Mouse (Mus musculus): ENCODE measurements at regions not wholly inside any gene's neighbourhood (a gene's known extent, or its start where the extent isn't known, plus 50 kb on each side); places are given as distances from the start of the nearest gene placed in this dataset.

- DNase-seq (ENCODE audit: low read depth, low spot score): no peak
Observed at GRCm38 (mm10) chr1:71948686-71949085, 263.4 kb downstream of the Mreg start.

DNA sequence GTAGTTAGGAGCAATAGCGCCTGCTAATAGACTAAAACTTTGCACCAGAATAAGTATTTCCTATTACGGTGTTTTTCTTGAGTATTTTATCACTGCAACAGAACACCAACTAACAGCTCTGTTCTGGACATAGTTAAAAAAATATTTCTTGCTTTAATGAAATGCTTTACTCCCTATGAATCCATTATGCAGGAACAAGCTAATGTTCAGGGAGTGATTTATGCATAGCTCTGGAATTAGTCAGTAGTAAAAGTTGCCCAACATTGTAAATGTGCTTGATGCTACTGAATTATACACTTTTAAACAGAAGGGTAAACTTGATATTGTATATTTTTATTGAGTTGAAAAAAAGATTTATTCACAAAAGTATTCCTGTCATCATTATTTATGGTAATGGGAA lies 264.6 kb downstream of the Mreg start:
- DNase-seq (ENCODE audit: low read depth, low spot score): no peak

DNA sequence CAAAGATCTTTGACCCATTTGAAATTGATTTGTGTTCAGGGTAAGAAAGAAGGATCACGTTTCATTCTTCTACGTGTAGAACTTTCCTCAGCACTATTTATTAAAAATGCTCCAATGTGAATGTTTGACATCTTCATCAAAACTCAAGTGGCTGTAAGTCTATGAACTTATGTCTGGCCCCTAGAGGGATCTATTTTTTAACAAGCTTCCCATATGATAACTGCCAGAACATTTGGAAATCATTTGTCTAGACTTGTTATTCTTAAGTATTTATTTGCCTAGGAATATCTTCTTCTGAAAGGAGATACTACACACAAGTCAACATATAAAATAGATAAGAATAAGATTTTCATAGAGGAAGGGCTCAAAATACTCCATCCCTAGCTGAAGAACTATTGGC lies 265.2 kb downstream of the Mreg start:
- DNase-seq (ENCODE audit: low read depth, low spot score): no peak

GRCm38 (mm10) chr1:71945070-71945469 lies 267.0 kb downstream of the Mreg start:
- DNase-seq (ENCODE audit: low read depth, low spot score): no peak

DNA sequence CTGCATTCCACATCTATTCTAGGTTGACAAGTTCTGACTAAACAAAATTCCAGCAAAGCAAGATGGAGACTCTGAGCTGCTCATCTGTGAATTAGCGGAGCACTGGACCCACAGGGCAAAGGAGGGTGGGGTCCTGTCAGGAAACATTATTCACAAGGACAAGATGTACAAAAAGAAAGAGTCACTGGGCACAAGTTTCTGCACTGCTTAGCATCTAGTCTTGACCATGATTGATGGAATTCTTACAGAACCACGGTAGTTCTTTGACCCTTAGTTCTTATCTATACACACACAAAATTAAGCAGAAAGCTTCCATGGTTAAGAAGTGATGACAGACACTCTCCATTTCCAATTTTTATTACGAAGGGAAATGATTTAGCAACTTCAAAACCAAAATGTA lies 267.6 kb downstream of the Mreg start:
- no peak for DNase-seq (ENCODE audit: low read depth, low spot score)

DNA sequence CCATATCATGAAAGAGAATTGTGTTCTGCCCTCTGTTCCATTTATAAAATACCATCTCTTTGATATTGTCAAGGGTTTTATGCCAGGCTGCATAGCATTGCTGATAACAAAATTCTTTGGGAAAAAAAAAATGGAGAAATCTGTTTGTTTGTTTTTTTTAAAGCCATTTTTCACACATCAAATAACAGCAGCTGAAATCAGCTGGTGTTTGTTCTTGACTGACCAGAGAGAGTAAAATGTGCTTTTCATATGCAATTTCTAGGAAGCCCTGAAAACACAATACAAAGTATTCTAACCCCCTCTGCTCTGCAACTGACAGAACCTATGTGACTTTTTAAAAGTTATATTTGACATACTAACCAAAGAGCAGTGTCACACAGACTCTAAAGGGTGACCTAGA lies 270.0 kb downstream of the Mreg start:
- no peak for DNase-seq (ENCODE audit: low read depth, low spot score)

- no peak for DNase-seq (ENCODE audit: low read depth, low spot score)
Observed at GRCm38 (mm10) chr1:71941688-71942087, 270.4 kb downstream of the Mreg start.

DNA sequence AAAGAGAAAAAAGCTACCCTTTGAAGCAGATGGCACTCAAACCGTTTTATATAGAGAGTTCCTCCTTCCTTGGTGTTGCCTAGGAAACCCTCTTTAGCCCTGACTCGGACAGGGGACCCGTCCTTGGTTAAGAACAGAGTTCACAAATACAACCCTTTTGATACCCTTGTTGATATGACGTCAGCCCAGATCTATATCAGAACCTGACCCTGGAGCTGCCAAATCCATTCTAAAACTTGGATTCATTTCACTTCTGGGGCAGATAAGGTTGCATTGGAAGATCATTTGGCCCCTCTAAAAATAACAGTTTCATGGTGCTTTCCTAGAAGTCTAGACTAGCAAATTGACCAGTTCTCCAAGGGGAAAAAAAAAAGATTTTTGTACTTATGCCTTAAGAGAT lies 271.2 kb downstream of the Mreg start:
- no peak for DNase-seq (ENCODE audit: low read depth, low spot score)

- DNase-seq (ENCODE audit: low read depth, low spot score): no peak
Observed at GRCm38 (mm10) chr1:71938323-71939007, 273.6 kb downstream of the Mreg start.

GRCm38 (mm10) chr1:71937922-71938321 lies 274.2 kb downstream of the Mreg start:
- no peak for DNase-seq (ENCODE audit: low read depth, low spot score)

DNA sequence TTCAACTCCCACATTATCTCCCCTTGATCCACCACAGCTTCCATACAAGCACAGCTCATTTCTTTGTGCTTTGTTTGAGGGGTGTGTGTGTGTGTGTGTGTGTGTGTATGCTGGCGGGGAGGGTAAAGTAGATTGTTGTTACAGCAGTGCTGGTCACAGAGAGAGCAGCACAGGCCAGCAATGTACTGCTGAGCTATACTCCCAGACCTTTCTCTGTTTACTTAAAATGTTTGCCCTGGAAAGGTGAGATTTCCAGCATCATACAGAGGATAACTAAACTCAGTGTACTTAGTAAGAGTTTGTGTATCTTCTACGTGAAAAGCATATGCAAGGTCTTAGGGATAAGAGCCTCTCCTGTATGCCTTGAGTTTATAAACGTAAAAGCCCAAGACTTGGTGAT lies 274.9 kb downstream of the Mreg start:
- no peak for DNase-seq (ENCODE audit: low read depth, low spot score)

- DNase-seq (ENCODE audit: low read depth, low spot score): no peak
Observed at GRCm38 (mm10) chr1:71936501-71937129, 275.5 kb downstream of the Mreg start.

DNA sequence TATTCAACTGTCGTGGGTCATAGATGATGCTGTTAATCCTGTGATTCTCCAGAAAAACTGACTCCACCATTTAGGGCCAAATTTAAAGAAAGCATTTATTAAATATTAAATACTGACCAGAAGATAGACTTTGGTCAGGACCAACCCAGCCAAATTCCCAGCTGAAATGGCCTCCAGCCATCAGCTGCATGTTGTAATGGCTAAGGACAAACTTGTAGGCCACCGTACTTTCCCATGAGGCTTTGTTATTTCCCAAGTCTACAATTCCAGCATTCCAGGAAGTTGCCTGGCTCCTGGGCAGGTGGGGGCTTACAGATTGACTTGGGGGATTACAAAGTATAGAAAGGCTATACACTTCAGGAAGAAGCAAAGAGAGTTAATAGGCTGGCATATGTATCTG lies 272.5 kb upstream of the Fn1 start:
- no peak for DNase-seq (ENCODE audit: low read depth, low spot score)

DNA sequence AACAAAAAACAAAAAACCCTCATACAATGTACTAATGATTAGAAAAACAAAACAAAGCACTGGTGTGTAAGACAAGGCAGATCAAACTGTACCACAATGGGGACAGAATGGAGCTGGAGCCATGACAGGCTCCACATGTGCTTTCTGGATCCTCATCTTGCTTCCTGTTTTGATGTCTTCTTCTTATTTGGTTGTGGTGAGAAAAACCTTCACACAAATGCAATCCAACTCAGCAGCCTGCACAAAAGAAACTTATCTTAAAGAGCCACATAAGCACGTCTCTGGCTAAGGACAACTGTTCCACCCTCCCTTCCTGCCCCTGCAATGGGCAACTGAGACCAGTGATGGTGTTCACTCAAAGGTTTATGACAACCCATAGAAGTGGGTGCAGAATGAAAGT lies 271.9 kb upstream of the Fn1 start:
- DNase-seq (ENCODE audit: low read depth, low spot score): no peak

DNA sequence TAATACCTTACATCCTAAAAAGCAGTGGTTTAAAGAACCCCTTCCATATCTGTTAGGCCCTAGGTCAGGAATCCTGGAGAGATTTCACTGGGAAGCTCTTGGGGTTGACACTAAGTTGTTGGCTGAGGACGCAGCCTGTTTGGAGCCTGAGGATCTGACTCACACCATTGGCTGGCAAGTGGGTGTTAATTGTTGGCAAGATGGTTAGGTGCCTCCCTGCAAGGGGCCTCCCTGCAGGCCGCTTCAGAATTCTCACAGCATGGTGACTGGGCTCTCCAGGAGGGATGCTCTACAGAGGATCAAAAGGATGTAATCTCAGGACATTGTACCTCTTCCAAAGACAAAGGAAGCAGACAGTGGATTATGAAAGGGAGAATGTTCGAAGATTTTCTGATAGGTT lies 270.7 kb upstream of the Fn1 start:
- no peak for DNase-seq (ENCODE audit: low read depth, low spot score)

- DNase-seq (ENCODE audit: low read depth, low spot score): no peak
Observed at GRCm38 (mm10) chr1:71921456-71921855, 268.5 kb upstream of the Fn1 start.

DNA sequence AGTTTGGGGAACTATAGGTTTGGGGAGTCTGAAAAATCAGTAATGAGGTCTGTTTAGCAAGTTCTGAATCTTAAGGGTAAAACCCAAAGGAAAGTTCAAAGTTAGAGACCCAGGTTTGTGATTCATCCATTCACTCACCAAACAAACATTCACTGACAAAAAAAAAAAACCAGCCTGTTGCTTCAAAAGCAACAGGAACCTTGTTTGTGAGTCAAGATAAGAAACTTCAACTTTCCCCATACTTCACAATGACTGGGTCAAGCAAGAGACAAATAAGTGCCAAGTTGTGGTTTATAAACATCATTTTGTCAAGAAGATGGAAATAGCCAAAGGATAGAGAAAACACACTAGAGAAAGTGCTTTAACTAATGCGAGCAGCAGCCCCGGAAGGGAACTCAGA lies 266.9 kb upstream of the Fn1 start:
- DNase-seq (ENCODE audit: low read depth, low spot score): no peak

DNA sequence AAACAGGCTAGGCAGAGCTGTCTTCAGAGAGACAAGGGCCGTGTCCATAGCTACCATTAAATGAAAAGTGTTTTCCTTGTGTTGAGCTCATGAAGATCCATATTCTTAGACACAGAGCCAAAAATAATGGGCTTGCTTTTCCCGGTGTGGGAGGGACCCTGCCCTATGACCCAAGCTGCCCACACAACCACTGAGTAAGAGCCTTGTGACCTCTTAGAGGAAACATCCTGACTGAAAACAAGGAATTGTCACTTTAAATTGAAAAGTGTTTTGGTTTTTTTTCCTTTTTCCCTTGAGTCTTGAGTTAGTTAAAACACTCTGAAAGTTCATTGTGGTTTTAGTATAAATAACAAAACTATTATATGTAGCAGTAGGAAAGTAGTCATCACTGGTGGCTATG lies 264.0 kb upstream of the Fn1 start:
- DNase-seq (ENCODE audit: low read depth, low spot score): no peak

DNA sequence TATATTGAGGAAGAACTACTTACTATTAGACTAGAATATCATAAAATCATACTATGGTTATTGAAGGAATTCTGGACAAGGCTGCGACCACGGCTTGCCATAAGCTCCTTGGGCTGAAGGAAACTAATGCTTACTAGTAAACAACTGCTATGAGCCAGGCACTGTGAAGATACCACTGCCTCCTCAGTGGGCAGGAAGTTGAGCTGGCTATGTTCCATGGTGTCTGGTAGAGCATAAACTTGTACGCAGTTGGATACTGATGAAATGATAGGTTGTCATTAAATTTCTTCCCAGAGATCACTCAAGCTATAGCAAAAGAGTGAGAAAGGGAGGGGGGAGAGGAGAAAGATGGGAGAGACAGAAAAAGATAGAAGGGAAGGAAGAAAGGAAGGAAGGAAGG lies 261.4 kb upstream of the Fn1 start:
- no peak for DNase-seq (ENCODE audit: low read depth, low spot score)

DNA sequence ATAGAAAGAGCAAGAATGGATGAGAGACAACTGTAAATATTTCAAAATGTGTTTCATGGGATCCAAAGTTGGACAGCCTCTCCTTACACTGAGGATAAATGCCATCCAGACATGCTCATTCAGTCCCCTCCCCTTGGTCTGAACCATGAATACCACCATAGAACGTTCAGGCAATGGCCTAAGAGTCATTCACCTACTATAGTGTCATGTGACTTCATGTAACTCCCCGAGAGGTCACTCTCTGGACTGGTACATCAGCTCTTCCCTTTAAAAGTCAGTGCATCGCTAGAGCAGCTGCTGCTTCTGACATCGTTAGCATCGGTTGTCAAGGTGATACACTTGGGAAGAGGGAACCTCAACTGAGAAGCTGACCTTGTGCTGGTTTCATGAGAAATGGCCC lies 260.2 kb upstream of the Fn1 start:
- no peak for DNase-seq (ENCODE audit: low read depth, low spot score)

DNA sequence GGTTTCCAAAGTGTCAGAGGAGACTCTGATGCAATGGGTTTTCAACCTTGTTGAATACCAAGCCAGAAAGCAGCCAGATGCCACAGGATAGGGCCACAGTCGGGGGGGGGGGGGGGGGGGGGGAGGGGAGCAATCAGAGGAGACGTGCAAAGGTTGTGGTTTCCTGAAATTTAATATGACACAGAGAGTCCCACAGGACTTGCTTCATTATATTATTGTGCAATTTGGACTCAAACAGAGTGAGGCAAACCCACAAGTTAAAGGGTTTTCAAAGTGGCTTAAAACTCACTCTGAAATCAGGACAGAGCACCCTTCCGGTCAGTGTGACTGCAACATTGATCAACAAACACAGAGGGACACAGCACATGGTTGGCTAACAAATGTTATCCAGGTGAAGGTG lies 259.4 kb upstream of the Fn1 start:
- DNase-seq (ENCODE audit: low read depth, low spot score): no peak

DNA sequence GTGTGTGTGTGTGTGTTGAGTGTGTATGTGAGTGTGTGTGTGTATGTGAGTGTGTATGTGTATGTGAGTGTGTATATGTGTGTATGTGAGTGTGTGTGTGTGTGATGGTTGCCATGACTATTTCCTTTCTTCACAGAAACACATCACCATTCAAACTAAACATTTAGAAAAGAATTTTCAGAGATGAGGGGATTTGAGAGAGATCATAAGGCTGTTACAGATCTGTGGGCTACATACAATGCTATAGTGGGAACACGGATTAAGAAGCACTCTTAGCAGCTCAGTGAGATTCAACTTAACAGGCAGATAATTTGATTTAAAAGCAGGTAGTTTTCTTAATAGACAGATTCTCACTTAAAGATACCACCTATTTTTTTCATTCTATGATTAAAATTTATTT lies 257.1 kb upstream of the Fn1 start:
- DNase-seq (ENCODE audit: low read depth, low spot score): no peak

DNA sequence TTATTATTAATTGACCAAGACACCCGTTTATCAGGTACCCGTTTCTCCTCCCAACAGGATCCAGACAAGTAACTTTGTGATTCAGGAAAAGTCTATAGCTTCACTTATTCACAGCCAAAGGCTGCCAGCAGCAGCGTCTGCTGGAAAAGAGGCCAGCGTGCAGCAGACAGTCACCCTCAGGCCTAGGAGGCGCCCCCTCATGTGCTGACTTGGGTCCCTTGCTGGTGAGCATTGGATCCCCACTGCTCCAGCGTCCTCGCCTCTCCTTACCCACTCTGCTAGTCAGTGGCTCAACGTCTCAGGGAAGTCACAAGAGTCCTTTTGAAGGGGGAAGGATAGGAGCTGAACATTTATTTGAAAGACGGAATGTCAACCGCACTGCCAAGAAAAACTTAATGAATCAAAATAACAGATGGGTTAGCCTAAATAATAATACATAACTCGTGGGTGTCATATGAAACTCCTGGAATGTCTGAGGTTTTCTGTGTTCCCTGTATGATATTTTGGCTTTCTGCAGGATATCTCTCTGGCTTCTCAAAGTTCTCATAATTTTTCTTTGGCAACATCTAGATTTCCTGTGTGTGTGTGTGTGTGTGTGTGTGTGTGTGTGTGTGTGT lies 256.6 kb upstream of the Fn1 start:
- DNase-seq (ENCODE audit: low read depth, low spot score): no peak
